Mouse (Mus musculus) splenic B cell, adult 2 months (primary cell): ENCODE results near the gene Gm12185.
"Not testable (repeated sequence)": the region's sequence is repeated elsewhere in the genome, so short reads cannot be mapped to it uniquely, and the experiment has no call there.

ENCODE experiments used
- DNase-seq: peaks from one replicate; pipeline ENCODE4 v3.0.0-alpha.2; 2011; ENCODE audit warnings: low read depth, low spot score
- H3K27me3 ChIP-seq: 2 replicates; pipeline ENCODE4 v1.6.1; 2012; ENCODE audit warnings: mild to moderate bottlenecking, low read length, moderate library complexity, mixed read lengths; ENCODE audit not compliant: control insufficient read depth, poor library complexity, insufficient read depth, severe bottlenecking
- H3K36me3 ChIP-seq: 2 replicates; pipeline ENCODE4 v1.6.1; 2012; ENCODE audit warnings: mild to moderate bottlenecking, low read length, moderate library complexity, mixed read lengths; ENCODE audit not compliant: control insufficient read depth, poor library complexity, insufficient read depth, severe bottlenecking

Gene Gm12185

DNA sequence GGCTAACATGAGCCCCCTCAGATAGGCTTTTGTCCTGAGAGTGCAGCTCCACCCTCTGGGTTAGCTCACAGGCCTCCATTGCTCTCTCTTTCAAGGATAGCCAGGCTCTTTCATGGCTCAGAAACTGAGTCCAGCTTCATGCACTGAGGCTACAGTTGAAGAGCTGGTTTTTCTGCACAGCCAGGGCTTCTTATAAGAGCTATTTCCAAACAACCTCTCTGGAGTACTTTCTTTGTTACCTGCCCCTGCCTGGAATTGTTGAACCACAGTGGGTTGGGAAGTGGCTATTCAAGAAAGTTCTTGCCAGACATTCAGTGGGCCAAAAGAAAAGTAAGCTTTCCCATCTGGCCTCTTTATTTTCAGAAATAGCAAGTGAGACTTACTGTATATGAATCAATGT, 52.7 kb downstream of the Gm12185 start:
- not testable (repeated sequence) for H3K36me3 ChIP-seq, H3K27me3 ChIP-seq, DNase-seq

DNA sequence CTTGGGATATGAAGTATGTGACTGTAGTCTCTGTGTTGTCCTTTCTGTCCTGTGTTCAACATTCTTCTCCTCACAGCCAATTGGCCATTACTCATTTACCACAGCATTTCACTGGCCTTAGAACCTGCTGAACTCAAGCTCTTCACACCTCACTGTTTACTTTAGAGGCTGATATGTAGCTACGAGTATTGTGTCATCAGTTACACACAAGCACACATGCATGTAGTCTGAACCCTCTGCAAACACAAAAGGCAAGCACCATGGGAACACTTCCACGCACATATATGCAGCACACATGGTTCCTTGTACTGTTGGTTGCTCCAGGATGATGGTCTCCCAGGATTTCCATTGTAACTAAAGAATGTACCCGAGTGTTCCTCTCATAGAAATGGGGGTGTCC, 56.7 kb downstream of the Gm12185 start:
- DNase-seq, H3K27me3 ChIP-seq: not testable (repeated sequence)

DNA sequence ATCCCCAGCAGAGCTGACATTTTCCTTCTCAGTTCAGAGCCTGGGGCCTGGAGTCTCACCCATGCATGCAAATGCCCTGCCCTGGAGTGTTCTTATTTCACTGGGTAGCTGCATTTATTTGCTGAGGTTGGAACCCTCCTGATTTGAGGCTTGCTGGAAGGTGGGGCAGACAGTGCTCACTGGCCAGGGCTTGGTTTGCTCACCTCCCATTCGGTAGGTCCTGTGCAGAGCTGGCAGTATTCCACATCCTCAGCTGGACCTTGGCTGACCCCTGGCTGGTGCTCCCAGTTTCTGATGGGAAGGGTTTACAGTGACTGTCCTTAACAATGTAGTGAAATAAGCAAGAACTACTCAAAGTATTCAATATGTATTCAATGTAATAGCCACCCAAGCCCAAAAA, 58.1 kb downstream of the Gm12185 start:
- DNase-seq, H3K36me3 ChIP-seq, H3K27me3 ChIP-seq: not testable (repeated sequence)

More for the DNA sequence above, 56.7 kb downstream of the Gm12185 start:
- not testable (repeated sequence) for H3K36me3 ChIP-seq

DNA sequence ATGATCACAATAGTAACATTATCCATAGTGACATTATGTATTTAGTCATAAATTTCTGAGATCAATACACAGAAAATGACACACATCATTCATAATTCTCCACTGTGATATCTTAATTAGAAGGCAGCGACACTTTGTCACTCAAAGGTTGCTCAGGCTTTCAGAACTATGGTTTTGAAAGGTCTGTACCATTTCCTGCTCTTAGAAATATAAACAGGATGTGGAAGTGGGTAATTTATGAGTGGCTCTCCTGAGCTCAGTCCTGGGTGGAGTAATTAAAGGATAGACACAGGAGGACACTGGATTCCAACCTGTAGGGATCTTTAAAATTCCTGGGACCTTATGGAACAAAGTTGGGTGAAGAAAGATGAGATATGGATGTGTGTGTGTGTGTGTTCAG, 58.6 kb downstream of the Gm12185 start:
- not testable (repeated sequence) for H3K27me3 ChIP-seq, H3K36me3 ChIP-seq, DNase-seq

DNA sequence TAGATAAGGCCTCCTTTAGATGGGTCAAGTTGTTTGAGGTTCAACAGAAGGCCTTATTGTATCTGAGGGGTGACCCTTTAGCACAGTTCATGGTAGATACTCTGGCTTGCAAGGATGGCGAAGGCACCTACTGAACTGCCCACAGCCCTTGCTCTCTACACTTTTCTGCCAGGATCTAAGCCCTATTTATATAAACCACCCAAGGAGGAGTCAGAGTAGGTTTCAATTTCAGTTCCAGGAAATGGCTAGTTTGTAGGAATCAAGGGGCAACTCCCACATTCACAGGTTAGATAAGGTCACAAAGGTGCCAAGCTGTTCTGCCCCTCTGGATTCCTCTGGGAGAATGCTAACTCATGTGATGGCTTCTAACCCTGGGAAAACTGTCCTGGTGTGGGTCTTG, 64.0 kb downstream of the Gm12185 start:
- H3K36me3 ChIP-seq, DNase-seq, H3K27me3 ChIP-seq: not testable (repeated sequence)

DNA sequence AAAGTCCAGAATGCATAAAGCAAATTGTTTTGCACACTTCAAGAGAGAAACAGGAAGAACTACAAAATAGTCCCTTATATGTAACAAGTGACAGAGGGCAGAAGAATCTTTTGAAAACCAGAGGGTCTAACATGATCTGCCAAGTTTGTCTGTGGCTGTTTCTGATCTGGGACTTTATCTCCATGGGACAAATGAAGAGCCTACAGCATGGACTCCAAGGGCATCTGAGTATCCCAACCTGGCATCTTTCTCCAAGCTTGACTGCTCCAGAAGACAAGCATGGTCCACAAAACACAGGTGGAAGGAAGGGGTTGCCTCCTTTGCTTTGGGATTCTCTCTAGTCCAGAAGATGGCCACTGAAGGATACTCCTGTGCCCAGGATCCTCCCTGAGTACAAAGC, 65.6 kb downstream of the Gm12185 start:
- DNase-seq: not testable (repeated sequence)

DNA sequence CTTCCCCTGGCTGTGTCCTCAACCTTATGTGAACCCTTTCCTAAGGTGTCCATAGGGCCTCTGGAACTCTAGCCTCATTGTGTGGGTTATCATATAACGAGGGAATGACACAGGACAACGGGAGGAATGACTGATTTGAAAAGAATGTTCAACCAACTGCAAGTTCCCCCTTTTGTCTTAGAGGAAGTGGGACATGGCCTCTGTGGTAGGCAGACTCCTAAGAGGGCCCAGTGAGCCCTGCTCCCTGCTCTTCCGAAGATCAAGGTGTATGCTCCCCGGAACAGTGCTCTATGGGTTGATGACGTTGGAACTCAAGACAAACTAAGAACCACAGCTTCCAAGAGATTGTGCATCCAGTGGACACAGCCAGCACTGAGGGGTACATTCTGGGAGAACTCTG, 68.2 kb downstream of the Gm12185 start:
- not testable (repeated sequence) for H3K27me3 ChIP-seq, H3K36me3 ChIP-seq, DNase-seq

More for the DNA sequence above, 65.6 kb downstream of the Gm12185 start:
- H3K36me3 ChIP-seq, H3K27me3 ChIP-seq: not testable (repeated sequence)

DNA sequence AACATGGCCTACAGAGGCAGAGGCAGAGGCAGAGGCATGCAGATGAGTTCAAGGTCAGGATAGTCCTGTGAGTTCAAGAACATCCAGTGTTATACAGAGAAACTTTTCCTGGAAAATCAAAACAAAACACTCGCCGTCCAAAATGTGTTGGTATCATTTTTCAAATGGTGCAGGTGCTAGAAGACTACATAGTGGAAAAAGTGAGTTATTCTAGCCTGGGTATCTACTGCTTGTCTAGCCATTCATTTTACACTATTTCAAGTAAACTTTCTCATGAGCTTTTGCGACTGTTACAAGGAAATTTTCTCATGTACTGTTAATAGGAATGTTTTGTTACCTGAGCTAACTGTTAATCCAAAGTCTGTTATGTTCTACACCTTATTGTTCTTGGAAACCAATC, 73.6 kb downstream of the Gm12185 start:
- DNase-seq: no peak
- Histone ChIP-seq H3K36me3 (no peaks in the 10 kb centered on the region), H3K27me3 (no peaks in the 10 kb centered on the region)

DNA sequence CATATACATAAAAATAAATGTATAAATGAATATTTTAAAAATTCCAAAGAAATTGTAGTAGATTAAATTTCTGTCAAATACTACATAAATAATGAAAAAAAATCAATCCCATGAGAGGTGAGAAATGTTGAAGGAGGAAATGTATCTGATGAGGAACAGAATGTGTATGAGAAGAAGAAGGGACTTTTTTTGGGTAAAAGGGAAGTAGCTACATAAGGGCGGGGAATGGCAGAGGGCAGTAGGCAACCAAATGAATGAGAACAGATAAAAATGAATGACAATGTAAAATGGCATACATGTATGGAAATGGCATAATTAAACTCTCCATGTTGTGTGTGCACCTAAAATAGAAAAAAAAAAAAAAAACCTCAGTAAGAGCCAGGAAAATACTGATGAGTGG, 78.4 kb downstream of the Gm12185 start:
- Histone ChIP-seq H3K36me3 (no peaks in the 10 kb centered on the region), H3K27me3 (no peaks in the 10 kb centered on the region)
- peak; percentile 64 for DNase-seq

DNA sequence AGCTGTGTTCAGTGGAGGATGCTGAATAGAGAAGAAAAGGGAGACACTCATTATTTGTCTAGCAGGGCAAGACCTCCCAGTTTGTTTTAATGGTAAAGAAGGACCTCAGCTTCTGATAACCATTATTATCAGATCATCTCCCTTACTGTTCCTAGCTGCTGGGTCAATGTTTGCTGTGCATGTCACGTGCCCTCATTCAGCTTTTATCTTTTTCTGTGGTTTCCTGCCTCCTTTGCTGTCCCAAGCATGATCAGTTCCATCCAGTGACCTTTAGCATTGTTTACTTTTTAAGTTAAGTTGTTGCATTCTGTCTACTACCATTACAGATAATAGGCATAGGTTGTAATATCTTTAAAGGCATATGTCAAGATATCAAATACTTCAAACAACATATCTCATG, 83.6 kb downstream of the Gm12185 start:
- DNase-seq: no peak
- Histone ChIP-seq H3K27me3 (no peaks in the 10 kb centered on the region), H3K36me3 (no peaks in the 10 kb centered on the region)

DNA sequence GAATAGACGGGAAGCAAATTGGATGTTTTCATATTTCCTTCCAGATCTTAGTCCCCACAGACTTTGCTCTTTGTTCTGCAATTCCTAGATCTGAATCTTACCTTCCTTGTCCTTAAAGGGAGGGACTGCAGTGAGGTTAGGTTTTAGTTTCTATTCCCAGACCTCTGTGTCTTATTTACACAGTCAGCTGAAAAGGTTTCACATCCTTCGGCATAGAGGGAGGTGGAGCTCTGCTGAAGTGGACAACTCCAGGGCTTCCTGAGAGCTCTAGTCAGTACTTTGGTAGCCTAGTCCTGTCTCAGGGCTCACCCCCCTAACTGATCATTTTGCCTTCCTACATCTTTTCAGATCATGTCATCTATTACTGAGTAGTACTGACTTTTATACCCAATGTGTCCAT, 90.0 kb downstream of the Gm12185 start, which contains the start of gene Gm5431:
Gm5431 (minus strand) TSS at position 194 of the 400 bp plus-strand sequence.
- no peaks in the 10 kb centered on the region for H3K27me3 ChIP-seq
- peak; percentile 62 for DNase-seq
- no peaks in the 10 kb centered on the region for H3K36me3 ChIP-seq

DNA sequence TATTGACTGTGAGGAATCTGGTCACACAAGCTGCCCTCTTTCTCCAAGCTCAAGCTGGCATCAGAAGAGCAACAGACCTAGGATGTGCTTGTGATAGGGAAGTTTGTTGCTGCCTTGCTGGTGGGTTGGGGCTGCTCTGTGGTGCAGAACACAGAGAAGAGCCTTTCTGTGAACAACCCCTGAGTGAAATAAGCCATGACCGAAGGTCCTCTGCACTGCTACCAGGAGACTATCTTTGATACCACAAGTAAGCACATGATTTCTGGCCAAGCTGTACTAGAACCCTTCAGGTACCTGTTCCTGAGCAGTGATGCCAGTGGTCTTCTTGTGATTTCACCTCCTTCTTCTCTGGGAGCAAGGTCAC, 90.5 kb downstream of the Gm12185 start:
- not testable (repeated sequence) for H3K36me3 ChIP-seq, H3K27me3 ChIP-seq
- peak; percentile 68 for DNase-seq

DNA sequence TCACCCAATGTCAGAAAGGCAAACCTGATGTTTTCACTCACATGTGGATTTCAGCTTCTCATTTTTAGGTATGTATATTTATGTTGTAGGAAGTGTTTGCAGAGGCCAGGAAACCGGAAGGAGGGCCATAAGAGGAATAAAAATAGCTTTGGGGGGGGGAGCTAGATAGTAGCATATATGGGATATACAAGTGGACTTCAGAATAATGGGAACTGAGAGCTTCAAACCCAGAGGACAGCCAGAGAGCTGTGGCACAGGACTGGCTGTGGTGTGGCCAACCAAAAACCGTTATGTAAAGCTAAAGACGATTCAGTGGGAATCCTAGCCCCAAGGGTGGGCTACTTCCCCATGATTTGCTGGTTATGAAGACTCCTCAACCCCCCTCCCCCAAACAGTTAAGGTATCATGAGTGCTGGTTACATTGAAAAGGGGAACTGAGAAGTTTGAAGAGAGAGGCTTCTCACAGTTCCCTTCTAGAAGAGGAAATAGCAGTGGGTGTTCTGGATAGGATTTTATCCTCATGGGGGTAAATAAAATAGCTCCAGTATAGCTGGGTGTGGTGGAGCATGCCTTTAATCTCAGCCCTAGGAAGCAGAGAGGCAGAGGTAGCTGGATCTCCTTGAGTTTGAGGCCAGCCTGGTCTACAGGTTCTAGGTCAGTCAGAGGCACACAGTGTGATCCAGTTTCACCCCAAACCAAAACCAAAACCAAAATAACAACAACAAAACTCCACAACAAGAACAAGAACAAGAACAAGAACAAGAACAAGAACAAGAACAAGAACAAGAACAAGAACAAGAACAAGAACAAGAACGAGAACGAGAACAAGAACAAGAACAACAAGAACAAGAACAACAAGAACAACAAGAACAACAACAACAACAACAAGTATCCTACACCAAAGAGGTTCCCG, 91.1 kb downstream of the Gm12185 start:
- peak; percentile 79 for DNase-seq
- not testable (repeated sequence) for H3K27me3 ChIP-seq, H3K36me3 ChIP-seq

DNA sequence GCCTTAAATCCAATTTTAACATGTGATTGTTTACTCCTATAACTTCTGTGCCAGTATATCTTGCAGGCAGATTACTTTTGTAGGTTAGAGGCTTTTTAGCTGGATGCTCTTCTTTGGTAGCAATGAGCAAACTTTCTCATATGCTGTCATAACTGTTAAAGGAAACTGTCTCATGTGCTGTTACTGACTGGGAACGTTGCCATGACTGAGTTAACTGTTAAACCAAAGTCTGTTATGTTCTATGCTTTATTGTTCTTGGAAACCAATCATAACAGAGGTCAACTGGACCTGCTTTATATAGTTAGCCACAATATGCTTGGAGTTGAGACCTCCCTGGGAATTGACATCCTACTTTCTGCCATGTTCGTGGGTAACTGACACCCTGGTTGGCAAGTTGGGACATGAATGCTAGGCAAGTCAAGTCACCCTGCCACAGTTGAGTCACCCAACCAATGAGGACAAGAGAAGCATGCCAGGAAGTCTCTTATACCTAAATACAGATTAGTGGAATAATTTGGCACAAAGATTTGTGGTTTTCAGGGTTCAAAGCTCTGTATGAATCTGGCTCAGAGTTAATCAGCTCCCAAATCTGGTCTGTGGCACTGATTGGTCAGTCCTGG, 93.1 kb downstream of the Gm12185 start:
- no peak for DNase-seq
- no peaks in the 10 kb centered on the region for H3K36me3 ChIP-seq
- no peaks in the 10 kb centered on the region for H3K27me3 ChIP-seq

DNA sequence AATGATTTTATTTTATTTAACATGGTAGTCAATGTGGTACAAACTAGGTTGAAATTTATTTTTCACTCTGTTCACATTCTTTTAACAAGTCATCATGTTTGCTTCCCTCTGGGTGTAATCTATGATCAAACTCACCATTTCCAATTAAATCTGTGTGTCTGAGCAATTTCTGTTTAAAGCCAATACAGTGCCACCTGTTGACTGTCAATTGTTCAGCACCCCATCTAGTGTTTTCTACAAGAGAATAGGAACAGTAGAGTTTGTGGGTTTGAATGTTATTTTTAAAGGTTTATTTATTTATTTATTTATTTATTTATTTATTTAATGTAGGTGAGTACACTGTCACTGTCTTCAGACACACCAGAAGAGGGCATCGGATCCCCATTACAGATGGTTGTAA, 115.3 kb downstream of the Gm12185 start:
- Histone ChIP-seq H3K27me3 (no peaks in the 10 kb centered on the region), H3K36me3 (no peaks in the 10 kb centered on the region)
- DNase-seq: peak; percentile 35
